Mouse (Mus musculus) megakaryocyte, embryonic 14.5 days (primary cell): Measurements from ENCODE around the gene Tmem119.

ENCODE experiments used
- FLI1 ChIP-seq: IDR thresholded peaks from 2 replicates; pipeline ENCODE4 v1.6.1; 2012; ENCODE audit warnings: low read length, inconsistent platforms, mixed read lengths
- GATA1 ChIP-seq: IDR thresholded peaks from 3 replicates; pipeline ENCODE4 v1.6.1; 2012; ENCODE audit warnings: mixed read lengths, low read length, inconsistent platforms, borderline replicate concordance

DNA sequence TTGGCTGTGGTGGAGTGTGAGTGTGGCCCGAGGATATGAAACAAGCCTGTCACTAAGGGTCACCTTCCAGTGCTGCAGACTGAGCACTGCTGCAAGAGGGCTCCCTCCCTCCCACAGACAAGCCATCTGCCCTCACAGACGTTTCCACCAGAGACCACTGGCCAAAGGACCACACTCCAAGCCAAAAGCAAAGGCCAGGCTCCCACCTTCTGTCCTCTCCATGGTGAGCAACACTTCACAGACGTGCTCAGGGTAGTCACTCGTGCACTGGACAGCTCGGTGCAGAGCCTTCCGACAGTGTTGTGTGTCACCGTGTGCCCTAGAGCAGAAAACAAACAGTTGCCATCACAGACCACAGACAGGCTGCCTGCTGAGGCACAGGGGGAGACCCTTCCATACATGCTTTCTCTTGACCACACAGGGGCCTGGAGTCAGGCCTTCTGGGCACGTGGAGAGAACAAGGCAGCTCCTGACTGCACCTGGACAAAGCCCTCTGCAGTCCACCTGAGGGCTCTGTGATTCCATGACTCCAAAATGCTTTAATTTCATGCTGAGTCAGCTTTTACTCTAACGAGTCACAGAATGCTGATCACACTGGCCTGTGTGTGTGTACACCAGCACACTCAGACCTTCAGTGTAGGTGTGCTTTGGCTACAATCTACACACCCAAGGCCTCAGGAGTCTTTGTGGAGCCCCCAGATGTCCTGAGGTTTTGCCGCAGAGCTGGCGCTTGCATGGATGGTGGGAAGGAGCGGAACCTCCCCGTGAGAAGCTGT, 51.6 kb downstream of the Tmem119 start:
- TF ChIP-seq GATA1 (no peak), FLI1 (no peak)
